Mouse (Mus musculus): Measurements from ENCODE around the gene Cdh15. TPM values are rescaled to one million over a fixed set of nuclear protein-coding genes. Genes with fewer than 3 reads are reported as not detected.

Cdh15 gene
- polyA plus RNA-seq, 1 experiment, result 108 TPM

- H3K79me3 ChIP-seq (ENCODE audit: low read depth), result no peaks in the 10 kb centered on the region
- H3K36me3 ChIP-seq (ENCODE audit: control insufficient read depth, insufficient read depth), result peaks cover 4% of the 10 kb centered on the region
- no peak for TF ChIP-seq MYOD1 (IDR thresholded peaks at IDR 0.05; ENCODE audit: control insufficient read depth, insufficient read length, low read depth)
- no peak for TF ChIP-seq USF1 (IDR thresholded peaks at IDR 0.05; ENCODE audit: low read depth)
- no peak for TF ChIP-seq FOSL1 (IDR thresholded peaks at IDR 0.05; ENCODE audit: insufficient read depth, low read length, poor library complexity, severe bottlenecking)
- no peak for TF ChIP-seq MYOG (IDR thresholded peaks at IDR 0.05; ENCODE audit: control insufficient read depth, extremely low read depth, insufficient read length)
- TF ChIP-seq CEBPB (IDR thresholded peaks at IDR 0.05; ENCODE audit: low read depth), result no peak
- TF ChIP-seq MAX (IDR thresholded peaks at IDR 0.05), result no peak
- no peak for TF ChIP-seq CTCF (IDR thresholded peaks at IDR 0.05; ENCODE audit: control insufficient read depth, insufficient read depth, insufficient read length)
- no peaks in the 10 kb centered on the region for H3K27me3 ChIP-seq (ENCODE audit: control insufficient read depth, insufficient read depth, insufficient read length)
- H3ac ChIP-seq (ENCODE audit: control insufficient read depth, insufficient read length, low read depth), result no peak overlapping the region
- H3K4me3 ChIP-seq (ENCODE audit: insufficient read depth, poor library complexity, severe bottlenecking), result no peak overlapping the region
- no peaks in the 10 kb centered on the region for H3K79me2 ChIP-seq (ENCODE audit: control insufficient read depth, insufficient read depth)
Measured at GRCm38 (mm10) chr8:122865441-122865840, 17.7 kb downstream of the Cdh15 start.

GRCm38 (mm10) chr8:122866231-122866630 is 18.5 kb downstream of the Cdh15 start:
- Histone ChIP-seq H3K79me2 (ENCODE audit: control insufficient read depth, insufficient read depth) (no peaks in the 10 kb centered on the region), H3ac (ENCODE audit: control insufficient read depth, insufficient read length, low read depth) (no peak overlapping the region), H3K36me3 (ENCODE audit: control insufficient read depth, insufficient read depth) (peaks cover 4% of the 10 kb centered on the region), H3K27me3 (ENCODE audit: control insufficient read depth, insufficient read depth, insufficient read length) (no peaks in the 10 kb centered on the region), H3K79me3 (ENCODE audit: low read depth) (no peaks in the 10 kb centered on the region), H3K4me3 (ENCODE audit: insufficient read depth, poor library complexity, severe bottlenecking) (no peak overlapping the region)
- TF ChIP-seq CTCF (IDR thresholded peaks at IDR 0.05; ENCODE audit: control insufficient read depth, insufficient read depth, insufficient read length) (no peak), CEBPB (IDR thresholded peaks at IDR 0.05; ENCODE audit: low read depth) (no peak), USF1 (IDR thresholded peaks at IDR 0.05; ENCODE audit: low read depth) (no peak)

- no peaks in the 10 kb centered on the region for H3K27me3 ChIP-seq (ENCODE audit: control insufficient read depth, insufficient read depth, insufficient read length)
- no peak overlapping the region for H3ac ChIP-seq (ENCODE audit: control insufficient read depth, insufficient read length, low read depth)
Measured at GRCm38 (mm10) chr8:122867982-122868381, 20.2 kb downstream of the Cdh15 start.

GRCm38 (mm10) chr8:122870377-122870863 is 22.7 kb downstream of the Cdh15 start:
- Histone ChIP-seq H3ac (ENCODE audit: control insufficient read depth, insufficient read length, low read depth) (no peak overlapping the region), H3K4me3 (ENCODE audit: insufficient read depth, poor library complexity, severe bottlenecking) (no peak overlapping the region), H3K36me3 (ENCODE audit: control insufficient read depth, insufficient read depth) (no peaks in the 10 kb centered on the region), H3K79me2 (ENCODE audit: control insufficient read depth, insufficient read depth) (no peaks in the 10 kb centered on the region), H3K27me3 (ENCODE audit: control insufficient read depth, insufficient read depth, insufficient read length) (no peaks in the 10 kb centered on the region), H3K79me3 (ENCODE audit: low read depth) (no peaks in the 10 kb centered on the region)
- TF ChIP-seq CEBPB (IDR thresholded peaks at IDR 0.05; ENCODE audit: low read depth) (no peak), CTCF (IDR thresholded peaks at IDR 0.05; ENCODE audit: control insufficient read depth, insufficient read depth, insufficient read length) (no peak)

More at GRCm38 (mm10) chr8:122867982-122868381, 20.2 kb downstream of the Cdh15 start:
- TF ChIP-seq MAX (IDR thresholded peaks at IDR 0.05), result no peak
- TF ChIP-seq MYOD1 (IDR thresholded peaks at IDR 0.05; ENCODE audit: control insufficient read depth, insufficient read length, low read depth), result no peak
- no peak for TF ChIP-seq FOSL1 (IDR thresholded peaks at IDR 0.05; ENCODE audit: insufficient read depth, low read length, poor library complexity, severe bottlenecking)
- no peak for TF ChIP-seq CEBPB (IDR thresholded peaks at IDR 0.05; ENCODE audit: low read depth)
- TF ChIP-seq USF1 (IDR thresholded peaks at IDR 0.05; ENCODE audit: low read depth), result no peak
- no peak for TF ChIP-seq MYOG (IDR thresholded peaks at IDR 0.05; ENCODE audit: control insufficient read depth, extremely low read depth, insufficient read length)
- TF ChIP-seq CTCF (IDR thresholded peaks at IDR 0.05; ENCODE audit: control insufficient read depth, insufficient read depth, insufficient read length), result no peak
- no peak overlapping the region for H3K4me3 ChIP-seq (ENCODE audit: insufficient read depth, poor library complexity, severe bottlenecking)
- H3K36me3 ChIP-seq (ENCODE audit: control insufficient read depth, insufficient read depth), result peaks cover 4% of the 10 kb centered on the region
- no peaks in the 10 kb centered on the region for H3K79me2 ChIP-seq (ENCODE audit: control insufficient read depth, insufficient read depth)
- H3K79me3 ChIP-seq (ENCODE audit: low read depth), result no peaks in the 10 kb centered on the region

- no peak overlapping the region for H3ac ChIP-seq (ENCODE audit: control insufficient read depth, insufficient read length, low read depth)
- H3K79me3 ChIP-seq (ENCODE audit: low read depth), result no peaks in the 10 kb centered on the region
- no peaks in the 10 kb centered on the region for H3K79me2 ChIP-seq (ENCODE audit: control insufficient read depth, insufficient read depth)
- H3K4me3 ChIP-seq (ENCODE audit: insufficient read depth, poor library complexity, severe bottlenecking), result no peak overlapping the region
- TF ChIP-seq CTCF (IDR thresholded peaks at IDR 0.05; ENCODE audit: control insufficient read depth, insufficient read depth, insufficient read length), result no peak
- TF ChIP-seq MYOD1 (IDR thresholded peaks at IDR 0.05; ENCODE audit: control insufficient read depth, insufficient read length, low read depth), result no peak
- no peak for TF ChIP-seq MYOG (IDR thresholded peaks at IDR 0.05; ENCODE audit: control insufficient read depth, extremely low read depth, insufficient read length)
- TF ChIP-seq MAX (IDR thresholded peaks at IDR 0.05), result no peak
- TF ChIP-seq CEBPB (IDR thresholded peaks at IDR 0.05; ENCODE audit: low read depth), result no peak
- no peak for TF ChIP-seq USF1 (IDR thresholded peaks at IDR 0.05; ENCODE audit: low read depth)
- no peak for TF ChIP-seq FOSL1 (IDR thresholded peaks at IDR 0.05; ENCODE audit: insufficient read depth, low read length, poor library complexity, severe bottlenecking)
- H3K27me3 ChIP-seq (ENCODE audit: control insufficient read depth, insufficient read depth, insufficient read length), result no peaks in the 10 kb centered on the region
- no peaks in the 10 kb centered on the region for H3K36me3 ChIP-seq (ENCODE audit: control insufficient read depth, insufficient read depth)
Measured at GRCm38 (mm10) chr8:122871663-122872062, 23.9 kb downstream of the Cdh15 start.

- H3K4me3 ChIP-seq (ENCODE audit: insufficient read depth, poor library complexity, severe bottlenecking), result no peak overlapping the region
- no peaks in the 10 kb centered on the region for H3K79me2 ChIP-seq (ENCODE audit: control insufficient read depth, insufficient read depth)
- TF ChIP-seq USF1 (IDR thresholded peaks at IDR 0.05; ENCODE audit: low read depth) (no peak), CTCF (IDR thresholded peaks at IDR 0.05; ENCODE audit: control insufficient read depth, insufficient read depth, insufficient read length) (no peak), MYOG (IDR thresholded peaks at IDR 0.05; ENCODE audit: control insufficient read depth, extremely low read depth, insufficient read length) (no peak), MAX (IDR thresholded peaks at IDR 0.05) (no peak), MYOD1 (IDR thresholded peaks at IDR 0.05; ENCODE audit: control insufficient read depth, insufficient read length, low read depth) (no peak), CEBPB (IDR thresholded peaks at IDR 0.05; ENCODE audit: low read depth) (no peak), FOSL1 (IDR thresholded peaks at IDR 0.05; ENCODE audit: insufficient read depth, low read length, poor library complexity, severe bottlenecking) (no peak)
- H3K79me3 ChIP-seq (ENCODE audit: low read depth), result no peaks in the 10 kb centered on the region
- H3K36me3 ChIP-seq (ENCODE audit: control insufficient read depth, insufficient read depth), result no peaks in the 10 kb centered on the region
- no peaks in the 10 kb centered on the region for H3K27me3 ChIP-seq (ENCODE audit: control insufficient read depth, insufficient read depth, insufficient read length)
- H3ac ChIP-seq (ENCODE audit: control insufficient read depth, insufficient read length, low read depth), result no peak overlapping the region
Measured at GRCm38 (mm10) chr8:122873171-122873570, 25.4 kb downstream of the Cdh15 start.

Measured in C2C12 (cell line).